Mouse (Mus musculus) MEL (cell line): ENCODE measurements around the gene Sipa1l3. TPM values are rescaled to one million over a fixed set of nuclear protein-coding genes. Genes with fewer than 3 reads are reported as not detected.

Experiments used
- BHLHE40 ChIP-seq: IDR thresholded peaks from 2 replicates; pipeline ENCODE4 v1.6.1; 2012; ENCODE audit warnings: low read depth, mild to moderate bottlenecking, inconsistent platforms, low read length, improper control_type of control experiment, borderline replicate concordance
- CHD1 ChIP-seq: IDR thresholded peaks from 2 replicates; pipeline ENCODE4 v1.6.1; 2012; ENCODE audit warnings: low read depth, mild to moderate bottlenecking, inconsistent platforms, low read length, improper control_type of control experiment
- CTCF ChIP-seq, 3 experiments: IDR thresholded peaks in 2 of 3; conservative IDR thresholded peaks in 1 of 3; 2 replicates each; pipeline ENCODE4 v1.5.1; 2011 to 2012; ENCODE audit warnings: low read length in 3 of 3, low read depth in 2 of 3, mild to moderate bottlenecking in 2 of 3, improper control_type of control experiment in 1 of 3, inconsistent platforms in 1 of 3, mixed read lengths in 1 of 3, moderate library complexity in 1 of 3; ENCODE audit not compliant: control insufficient read depth in 1 of 3, insufficient read depth in 1 of 3, poor library complexity in 1 of 3, severe bottlenecking in 1 of 3
- ELF1 ChIP-seq: IDR thresholded peaks from 2 replicates; pipeline ENCODE4 v1.6.1; 2014; ENCODE audit warnings: low read depth, mild to moderate bottlenecking, inconsistent platforms, low read length, improper control_type of control experiment, moderate library complexity
- HCFC1 ChIP-seq: IDR thresholded peaks from 2 replicates; pipeline ENCODE4 v1.6.1; 2012; ENCODE audit warnings: low read depth, mild to moderate bottlenecking, inconsistent platforms, low read length, improper control_type of control experiment, moderate library complexity
- KAT2A ChIP-seq: conservative IDR thresholded peaks from 2 replicates; pipeline ENCODE4 v1.6.1; 2012; ENCODE audit warnings: low read depth, low read length, improper control_type of control experiment, inconsistent platforms
- MAX ChIP-seq: IDR thresholded peaks from 2 replicates; pipeline ENCODE4 v1.6.1; 2011; ENCODE audit warnings: low read length, improper control_type of control experiment
- MYB ChIP-seq: IDR thresholded peaks from 2 replicates; pipeline ENCODE4 v1.6.1; 2011; ENCODE audit warnings: mild to moderate bottlenecking, low read depth, low read length, improper control_type of control experiment
- MYC ChIP-seq: IDR thresholded peaks from 2 replicates; pipeline ENCODE4 v1.6.1; 2011; ENCODE audit warnings: low read depth, mild to moderate bottlenecking, low read length, improper control_type of control experiment, moderate library complexity
- NELFE ChIP-seq: IDR thresholded peaks from 2 replicates; pipeline ENCODE4 v1.6.1; 2011; ENCODE audit warnings: low read depth, low read length, improper control_type of control experiment
- NRF1 ChIP-seq: IDR thresholded peaks from 2 replicates; pipeline ENCODE4 v1.6.1; 2014; ENCODE audit warnings: low read depth, mild to moderate bottlenecking, inconsistent platforms, low read length, improper control_type of control experiment, moderate library complexity; ENCODE audit not compliant: poor library complexity, insufficient read depth, severe bottlenecking
- POLR2A ChIP-seq, 2 experiments: IDR thresholded peaks; 2 replicates each; pipeline ENCODE4 v1.6.1; 2011 to 2012; ENCODE audit warnings: low read length in 2 of 2, mild to moderate bottlenecking in 2 of 2, control low read depth in 1 of 2, improper control_type of control experiment in 1 of 2, low read depth in 1 of 2, moderate library complexity in 1 of 2; ENCODE audit not compliant: control insufficient read depth in 1 of 2, insufficient read depth in 1 of 2, poor library complexity in 1 of 2
- POLR2AphosphoS2 ChIP-seq: IDR thresholded peaks from 2 replicates; pipeline ENCODE4 v1.6.1; 2011; ENCODE audit warnings: low read length, improper control_type of control experiment
- RCOR1 ChIP-seq: IDR thresholded peaks from 2 replicates; pipeline ENCODE4 v1.6.1; 2012; ENCODE audit warnings: low read depth, mild to moderate bottlenecking, inconsistent platforms, low read length, improper control_type of control experiment
- SIN3A ChIP-seq: IDR thresholded peaks from 2 replicates; pipeline ENCODE4 v1.6.1; 2012; ENCODE audit warnings: low read length, improper control_type of control experiment, inconsistent platforms
- TBP ChIP-seq: IDR thresholded peaks from 2 replicates; pipeline ENCODE4 v1.8.0; 2011; ENCODE audit warnings: low read depth, low read length, improper control_type of control experiment
- UBTF ChIP-seq: IDR thresholded peaks from 2 replicates; pipeline ENCODE4 v1.6.1; 2012; ENCODE audit warnings: low read depth, mild to moderate bottlenecking, inconsistent platforms, low read length, improper control_type of control experiment, moderate library complexity, borderline replicate concordance; ENCODE audit not compliant: insufficient read depth
- USF1 ChIP-seq: IDR thresholded peaks from 2 replicates; pipeline ENCODE4 v1.6.1; 2014; ENCODE audit warnings: low read depth, mild to moderate bottlenecking, inconsistent platforms, low read length, improper control_type of control experiment, moderate library complexity
- USF2 ChIP-seq, 2 experiments: IDR thresholded peaks; 2 replicates each; pipeline ENCODE4 v1.6.1; 2011 to 2012; ENCODE audit warnings: improper control_type of control experiment in 2 of 2, low read length in 2 of 2, borderline replicate concordance in 1 of 2, inconsistent platforms in 1 of 2, low read depth in 1 of 2, mild to moderate bottlenecking in 1 of 2; ENCODE audit not compliant: insufficient read depth in 1 of 2
- ZC3H11A ChIP-seq: IDR thresholded peaks from 2 replicates; pipeline ENCODE4 v1.6.1; 2012; ENCODE audit warnings: low read depth, mild to moderate bottlenecking, inconsistent platforms, low read length, improper control_type of control experiment
- ZKSCAN1 ChIP-seq: IDR thresholded peaks from 2 replicates; pipeline ENCODE4 v1.6.1; 2012; ENCODE audit warnings: low read depth, mild to moderate bottlenecking, inconsistent platforms, low read length, improper control_type of control experiment, moderate library complexity
- ZMIZ1 ChIP-seq: IDR thresholded peaks from 2 replicates; pipeline ENCODE4 v1.6.1; 2012; ENCODE audit warnings: low read depth, mild to moderate bottlenecking, inconsistent platforms, low read length, improper control_type of control experiment, moderate library complexity
- ZNF384 ChIP-seq: IDR thresholded peaks from 2 replicates; pipeline ENCODE4 v1.6.1; 2012; ENCODE audit warnings: low read depth, mild to moderate bottlenecking, inconsistent platforms, low read length, improper control_type of control experiment
- polyA plus RNA-seq, 2 experiments: library from polyadenylated mRNA; stranded (reverse) in 1 of 2; unstranded in 1 of 2; fragments of >175 nt in 1 of 2; fragments of >200 nt in 1 of 2; gene quantifications; 2 replicates each; pipeline versions ENCODE4 v1.2.1 to v1.2.4; 2012; ENCODE audit warnings: low replicate concordance in 2 of 2, low read depth in 1 of 2; ENCODE audit not compliant: insufficient read length in 2 of 2, insufficient read depth in 1 of 2, missing spikeins in 1 of 2
- total RNA-seq: library from RNA; depleted of rRNA; stranded (reverse); fragments of 300-350 nt; gene quantifications from 2 replicates; pipeline ENCODE4 v1.2.3, GENCODE M21; 2012

The Sipa1l3 gene
- total and polyA plus RNA-seq, 3 experiments = 14.9 to 49.4 TPM; not detected in 1

DNA sequence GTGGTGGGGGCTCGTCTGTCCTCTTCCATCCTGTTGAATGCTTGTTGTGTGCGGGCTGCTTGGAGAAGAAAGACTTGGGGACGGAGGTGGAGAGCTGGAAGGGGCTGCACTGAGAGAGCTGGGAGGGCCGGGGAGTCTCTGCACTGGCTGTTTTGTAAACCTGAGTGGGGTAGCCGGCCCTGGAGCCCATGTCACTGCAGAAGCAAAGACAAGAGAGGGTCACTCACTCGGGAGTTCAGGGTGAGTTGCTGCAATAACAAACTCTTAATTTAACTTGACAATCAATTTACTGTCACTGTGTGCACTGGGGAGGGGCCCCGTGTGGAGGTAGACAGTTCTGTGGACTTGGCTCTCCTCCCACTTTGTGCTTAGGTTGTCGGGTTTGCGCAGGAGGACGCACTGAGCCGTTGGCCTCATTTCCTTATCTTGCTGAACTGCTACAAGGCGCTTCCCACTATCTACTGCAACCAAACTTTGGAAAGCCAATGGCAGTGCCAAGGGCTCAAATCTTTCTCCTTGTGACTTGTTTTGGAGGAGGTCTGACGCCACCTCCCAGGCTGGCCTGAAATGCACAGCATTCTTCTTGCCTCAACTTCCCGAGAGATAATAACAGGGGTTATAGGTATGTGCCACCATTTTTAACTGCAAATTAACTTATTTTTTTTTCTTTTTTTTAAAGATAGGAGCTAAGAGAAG lies 179.3 kb downstream of the Sipa1l3 start (continued):
- TF ChIP-seq ELF1 = peak; percentile 55; the same call in 1 of the 2 replicates
- peak in 1 of 2 experiments; percentile 56; a peak in 2 of 4 replicates for TF ChIP-seq POLR2A (IDR thresholded peaks at IDR 0.05; ENCODE audit: control insufficient read depth in 1 of 2, insufficient read depth in 1 of 2, low read depth in 1 of 2, low read length in 2 of 2, poor library complexity in 1 of 2)
- peak; percentile 66 for TF ChIP-seq HCFC1
- TF ChIP-seq SIN3A = peak; percentile 93
- no peak for TF ChIP-seq ZC3H11A
- TF ChIP-seq POLR2AphosphoS2 = peak; percentile 53; the same call in 1 of the 2 replicates
- no peak; the same call in none of the 2 replicates for TF ChIP-seq MAX
- peak; percentile 52 for TF ChIP-seq KAT2A
- peak; percentile 35; the same call in 1 of the 2 replicates for TF ChIP-seq ZMIZ1
- peak; percentile 2; the same call in 1 of the 2 replicates for TF ChIP-seq BHLHE40
- TF ChIP-seq CTCF (IDR thresholded peaks at IDR 0.05 in 2 of 3, conservative IDR thresholded peaks at IDR 0.05 in 1 of 3; ENCODE audit: control insufficient read depth in 1 of 3, insufficient read depth in 1 of 3, low read depth in 2 of 3, low read length in 3 of 3, poor library complexity in 1 of 3, severe bottlenecking in 1 of 3) = no peak
- TF ChIP-seq NELFE = peak; percentile 20
- 0 out of 2 replicates have a peak, but pooled peaks have one; percentile 8 for TF ChIP-seq CHD1
- peak; percentile 84 for TF ChIP-seq MYC
- TF ChIP-seq UBTF = no peak
- no peak for TF ChIP-seq ZKSCAN1
- no peak for TF ChIP-seq USF2 (IDR thresholded peaks at IDR 0.05; ENCODE audit: borderline replicate concordance in 1 of 2, insufficient read depth in 1 of 2, low read depth in 1 of 2, low read length in 2 of 2)
- TF ChIP-seq ZNF384 = peak; percentile 87
- TF ChIP-seq USF1 = peak; percentile 43
- TF ChIP-seq MYB = peak; percentile 97
- peak; percentile 66 for TF ChIP-seq NRF1
- peak; percentile 90 for TF ChIP-seq RCOR1
- TF ChIP-seq TBP = peak; percentile 69; the same call in 1 of the 2 replicates
- TF ChIP-seq, all 39 proteins: peak for 25
